ENCODE assay signal across 22 mouse cellular contexts in genomic region chr13:6252100-6252499, GRCm38 (mm10).
DNase-seq lines count a peak whose midpoint lies in the region; ATAC-seq and TF ChIP-seq lines count a peak whose summit lies in the region.
"Had no signal": no experiment of that assay in that cellular context is flagged by ENCODE, and none has a peak within 500 bp of the region (broad histone marks: within the 10 kb centered on the region; RNA-seq: fewer than 3 reads in every experiment).

No protein-coding gene starts in this region.

- no peak for ATAC-seq in forebrain, postnatal 0 days
- ATAC-seq in intestine, embryonic 14.5 days (replicated peaks; ENCODE audit: low FRiP score, low TSS enrichment, low read depth): no peak
- no peak for ATAC-seq in intestine, embryonic 16.5 days

- TF ChIP-seq CTCF in forebrain, postnatal 0 days (IDR thresholded peaks at IDR 0.05; ENCODE audit: low read depth): no peak

- H3K4me1 ChIP-seq in forebrain, embryonic 10.5 days: peaks cover 21% of the 10 kb centered on the region
- H3K4me1 ChIP-seq in forebrain, postnatal 0 days (ENCODE audit: insufficient read depth): peaks cover 5% of the 10 kb centered on the region; the same call in 1 of the 2 replicates
- H3K4me1 ChIP-seq in intestine, embryonic 14.5 days (replicated peaks; ENCODE audit: control insufficient read depth, insufficient read depth, low read length): no peaks in the 10 kb centered on the region
- no peaks in the 10 kb centered on the region for H3K4me1 ChIP-seq in intestine, embryonic 16.5 days (ENCODE audit: control insufficient read depth, insufficient read depth, low read length)

- H3K4me3 ChIP-seq in forebrain, embryonic 10.5 days: no peak overlapping the region
- H3K4me3 ChIP-seq in forebrain, postnatal 0 days (ENCODE audit: low read depth, low read length): no peak overlapping the region
- no peak overlapping the region for H3K4me3 ChIP-seq in intestine, embryonic 14.5 days (ENCODE audit: low read depth, low read length)
- no peak overlapping the region for H3K4me3 ChIP-seq in intestine, embryonic 16.5 days (ENCODE audit: low read length)
- H3K4me3 ChIP-seq: embryonic facial prominence, embryonic 12.5 days; forebrain, embryonic 12.5 days; heart, embryonic 10.5 days; heart, embryonic 15.5 days; hindbrain, embryonic 13.5 days had no signal

- no peak overlapping the region for H3K4me2 ChIP-seq in forebrain, postnatal 0 days (ENCODE audit: low read depth)
- no peak overlapping the region for H3K4me2 ChIP-seq in intestine, embryonic 14.5 days (ENCODE audit: low read length)
- H3K4me2 ChIP-seq in intestine, embryonic 16.5 days (ENCODE audit: low read depth, low read length): no peak overlapping the region
- H3K4me2 ChIP-seq: embryonic facial prominence, embryonic 12.5 days; forebrain, embryonic 12.5 days; heart, embryonic 15.5 days; hindbrain, embryonic 13.5 days had no signal

- H3K9me3 ChIP-seq in forebrain, embryonic 10.5 days: no peaks in the 10 kb centered on the region
- no peaks in the 10 kb centered on the region for H3K9me3 ChIP-seq in forebrain, postnatal 0 days (ENCODE audit: low read length)
- no peaks in the 10 kb centered on the region for H3K9me3 ChIP-seq in intestine, embryonic 14.5 days (ENCODE audit: control insufficient read depth, low read length)
- no peaks in the 10 kb centered on the region for H3K9me3 ChIP-seq in intestine, embryonic 16.5 days (ENCODE audit: control insufficient read depth, low read length)
- H3K9me3 ChIP-seq: embryonic facial prominence, embryonic 12.5 days; forebrain, embryonic 12.5 days; heart, embryonic 10.5 days; heart, embryonic 15.5 days had no signal

- WGBS in forebrain, embryonic 10.5 days: 87% methylated on average over 3 of the region's 3 CpGs
- WGBS in forebrain, postnatal 0 days: 85% methylated on average over 3 of the region's 3 CpGs
- 69% methylated on average over 3 of the region's 3 CpGs for WGBS in intestine, embryonic 14.5 days
- 65% methylated on average over 3 of the region's 3 CpGs for WGBS in intestine, embryonic 16.5 days

- H3K27ac ChIP-seq in forebrain, embryonic 10.5 days: peak overlapping the region; percentile 74; the same call in 1 of the 2 replicates
- no peak overlapping the region for H3K27ac ChIP-seq in forebrain, postnatal 0 days (ENCODE audit: low read depth, low read length)
- 0 out of 2 replicates have a peak overlapping the region, but pooled peaks have one; percentile 22 for H3K27ac ChIP-seq in intestine, embryonic 14.5 days (ENCODE audit: low read depth)
- H3K27ac ChIP-seq in intestine, embryonic 16.5 days (ENCODE audit: low read length): no peak overlapping the region; the same call in 1 of the 2 replicates
- H3K27ac ChIP-seq: embryonic facial prominence, embryonic 12.5 days; forebrain, embryonic 12.5 days; heart, embryonic 10.5 days; hindbrain, embryonic 13.5 days had no signal

- no peak for DNase-seq in forebrain, embryonic 10.5 days (ENCODE audit: extremely low spot score, low spot score)
- no peak for DNase-seq in forebrain, postnatal 0 days
- DNase-seq in intestine, embryonic 14.5 days (ENCODE audit: low spot score): no peak
- DNase-seq in induced T-regulatory cell, adult 2 months (ENCODE audit: low read depth): peak; percentile 3
- DNase-seq in ovary, postnatal 36 days (ENCODE audit: low spot score): no peak
- DNase-seq in gastrocnemius, postnatal 25 days: no peak
- DNase-seq: adrenal gland, adult 2 months; adrenal gland, postnatal 25 days; cerebellum, adult 11 months; cerebellum, adult 8-10 months; cerebellum, postnatal 14 days; gastrocnemius, postnatal 36 days; heart, adult 11 months; heart, postnatal 36 days; kidney, adult 11 months; kidney, adult 9 months had no signal

- no peaks in the 10 kb centered on the region for H3K36me3 ChIP-seq in forebrain, embryonic 10.5 days (replicated peaks)
- H3K36me3 ChIP-seq in forebrain, postnatal 0 days (ENCODE audit: insufficient read depth): no peaks in the 10 kb centered on the region
- H3K36me3 ChIP-seq in intestine, embryonic 14.5 days (ENCODE audit: control insufficient read depth, insufficient read depth, low read length): no peaks in the 10 kb centered on the region
- no peaks in the 10 kb centered on the region for H3K36me3 ChIP-seq in intestine, embryonic 16.5 days (ENCODE audit: control insufficient read depth, insufficient read depth, low read length)
- H3K36me3 ChIP-seq: embryonic facial prominence, embryonic 12.5 days; forebrain, embryonic 12.5 days; heart, embryonic 10.5 days; heart, embryonic 15.5 days; hindbrain, embryonic 13.5 days had no signal

- no peak overlapping the region for H3K9ac ChIP-seq in forebrain, postnatal 0 days
- H3K9ac ChIP-seq in intestine, embryonic 14.5 days (ENCODE audit: low read length): no peak overlapping the region
- no peak overlapping the region for H3K9ac ChIP-seq in intestine, embryonic 16.5 days (ENCODE audit: low read depth, low read length)
- H3K9ac ChIP-seq: embryonic facial prominence, embryonic 12.5 days; forebrain, embryonic 12.5 days; heart, embryonic 15.5 days; hindbrain, embryonic 13.5 days had no signal

- H3K27me3 ChIP-seq in forebrain, embryonic 10.5 days (ENCODE audit: poor library complexity, severe bottlenecking): no peaks in the 10 kb centered on the region
- H3K27me3 ChIP-seq in forebrain, postnatal 0 days (ENCODE audit: insufficient read depth, low read length): no peaks in the 10 kb centered on the region
- no peaks in the 10 kb centered on the region for H3K27me3 ChIP-seq in intestine, embryonic 14.5 days (replicated peaks; ENCODE audit: control insufficient read depth, insufficient read depth, low read length)
- H3K27me3 ChIP-seq in intestine, embryonic 16.5 days (replicated peaks; ENCODE audit: control insufficient read depth, insufficient read depth, low read length): no peaks in the 10 kb centered on the region
- H3K27me3 ChIP-seq: embryonic facial prominence, embryonic 12.5 days; forebrain, embryonic 12.5 days; heart, embryonic 15.5 days; hindbrain, embryonic 13.5 days had no signal

Comparison
In these comparisons a context has a peak if more than half of its experiments do, and no peak if none do; other contexts are left out.
1. H3K27ac ChIP-seq: peak in forebrain, embryonic 10.5 days (single experiment) and intestine, embryonic 14.5 days (single experiment); none in forebrain, postnatal 0 days (single experiment) and intestine, embryonic 16.5 days (single experiment).